Mouse (Mus musculus): ENCODE data around the gene Cldn24. TPM values are rescaled to one million over a fixed set of nuclear protein-coding genes. Genes with fewer than 3 reads are reported as not detected.

The Cldn24 gene
- polyA plus RNA-seq, 1 experiment = not detected

DNA sequence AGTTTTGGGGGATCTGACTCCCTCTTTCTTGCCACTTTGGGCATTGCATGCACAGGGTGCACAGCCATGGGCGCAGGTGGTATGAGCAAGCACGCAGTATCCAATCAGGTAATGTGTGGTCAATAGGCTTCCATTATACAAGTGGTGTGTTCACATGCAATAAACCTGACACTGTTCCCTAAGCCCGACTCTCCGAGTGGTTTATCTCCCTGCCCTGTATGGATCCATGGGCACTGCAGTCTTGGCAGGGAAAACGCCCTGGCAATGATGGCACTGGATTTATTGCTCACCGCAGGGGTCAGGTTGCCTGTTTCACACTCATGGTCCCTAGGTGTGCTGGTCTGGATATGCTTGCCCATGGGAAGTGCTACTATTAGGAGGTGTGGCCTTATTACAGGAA is 26.0 kb downstream of the Cldn24 start:
- Histone ChIP-seq H3K27ac (ENCODE audit: insufficient read depth, low read length) (no peak overlapping the region), H3K4me1 (ENCODE audit: control insufficient read depth, insufficient read depth, low read length) (peaks cover 7% of the 10 kb centered on the region), H3K4me3 (ENCODE audit: insufficient read depth, low read length) (no peak overlapping the region)
- TF ChIP-seq POLR2A (IDR thresholded peaks at IDR 0.05; ENCODE audit: low read depth, low read length) (no peak), CTCF (IDR thresholded peaks at IDR 0.05; ENCODE audit: borderline replicate concordance, insufficient read depth, low read length) (no peak)

DNA sequence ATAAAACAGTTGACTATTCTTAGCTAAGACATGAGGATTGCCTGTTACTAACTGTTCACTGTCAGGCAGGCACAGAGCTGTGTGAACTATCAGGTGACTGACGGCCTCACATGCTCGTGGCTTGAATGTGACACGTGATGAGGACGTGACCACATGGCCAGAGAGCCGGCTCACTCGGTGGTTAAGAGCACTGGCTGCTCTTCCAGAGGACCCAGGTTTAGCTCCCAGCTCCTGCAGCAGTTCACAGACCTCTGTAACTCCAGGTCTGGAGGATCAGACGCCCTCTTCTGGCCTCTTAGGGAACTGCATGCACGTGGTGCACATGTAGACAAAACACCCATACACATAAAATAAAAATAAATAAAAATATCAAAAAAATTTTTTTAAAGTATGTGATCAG is 27.9 kb downstream of the Cldn24 start:
- Histone ChIP-seq H3K4me1 (ENCODE audit: control insufficient read depth, insufficient read depth, low read length) (peaks cover 11% of the 10 kb centered on the region), H3K4me3 (ENCODE audit: insufficient read depth, low read length) (no peak overlapping the region), H3K27ac (ENCODE audit: insufficient read depth, low read length) (no peak overlapping the region)
- TF ChIP-seq POLR2A (IDR thresholded peaks at IDR 0.05; ENCODE audit: low read depth, low read length) = no peak
- TF ChIP-seq CTCF (IDR thresholded peaks at IDR 0.05; ENCODE audit: borderline replicate concordance, insufficient read depth, low read length) = peak; percentile 8; the same call in 1 of the 2 replicates

DNA sequence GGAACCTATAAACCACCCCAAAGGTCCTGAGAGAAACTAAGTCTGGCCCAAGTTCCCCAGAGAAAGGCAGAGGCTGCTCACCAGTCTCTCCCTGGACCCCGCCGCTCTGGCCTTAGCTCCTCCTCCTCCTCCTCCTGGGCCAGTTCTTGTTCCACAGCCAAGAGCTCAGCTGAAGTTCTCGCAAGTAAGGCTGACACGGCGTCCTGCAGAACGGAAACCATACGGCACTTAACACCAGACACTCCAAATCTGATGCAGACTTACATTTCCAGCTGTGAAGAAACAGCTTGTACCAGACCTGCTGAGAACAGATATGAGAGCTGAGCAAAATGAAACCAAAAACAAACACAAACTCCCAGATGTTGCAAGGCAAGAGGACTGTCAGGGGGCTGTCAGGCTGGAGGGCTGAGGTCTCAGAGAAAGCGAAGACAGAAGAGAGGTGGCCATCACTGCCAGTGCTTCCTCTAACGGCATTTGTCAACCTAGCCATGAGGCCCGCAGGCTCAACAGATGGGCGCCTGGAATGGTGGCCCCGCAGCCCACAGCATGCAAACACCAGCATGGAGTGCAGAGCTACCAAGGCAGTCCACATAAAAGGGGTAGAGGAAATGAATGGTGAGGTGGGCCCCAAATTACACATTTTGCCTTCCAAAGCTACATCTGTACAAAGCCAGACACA is 30.0 kb downstream of the Cldn24 start:
- peaks cover 11% of the 10 kb centered on the region for H3K4me1 ChIP-seq (ENCODE audit: control insufficient read depth, insufficient read depth, low read length)
- TF ChIP-seq POLR2A (IDR thresholded peaks at IDR 0.05; ENCODE audit: low read depth, low read length) (no peak), CTCF (IDR thresholded peaks at IDR 0.05; ENCODE audit: borderline replicate concordance, insufficient read depth, low read length) (no peak)
- H3K27ac ChIP-seq (ENCODE audit: insufficient read depth, low read length) = peak overlapping the region; percentile 30
- no peak overlapping the region for H3K4me3 ChIP-seq (ENCODE audit: insufficient read depth, low read length)

DNA sequence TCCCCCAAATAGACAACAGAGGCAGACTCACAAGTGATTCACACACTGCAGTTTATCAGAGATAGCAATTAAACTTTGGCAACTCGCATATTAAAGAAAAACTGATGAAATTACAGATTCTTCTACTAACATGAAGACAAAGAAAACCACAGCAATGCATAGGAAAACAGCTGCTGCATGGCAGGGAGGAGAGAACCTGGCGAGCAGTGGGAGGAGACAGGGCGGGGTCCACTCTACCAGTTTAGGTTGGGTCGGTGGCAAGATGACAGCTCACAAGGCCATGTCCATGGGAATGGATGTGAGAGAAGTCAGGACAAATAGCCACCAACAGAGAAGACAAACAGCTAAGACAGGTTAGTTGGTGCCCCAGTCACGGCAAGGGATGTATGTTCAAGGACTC is 30.8 kb downstream of the Cldn24 start:
- peaks cover 11% of the 10 kb centered on the region for H3K4me1 ChIP-seq (ENCODE audit: control insufficient read depth, insufficient read depth, low read length)
- H3K4me3 ChIP-seq (ENCODE audit: insufficient read depth, low read length) = no peak overlapping the region
- no peak overlapping the region for H3K27ac ChIP-seq (ENCODE audit: insufficient read depth, low read length)
- TF ChIP-seq POLR2A (IDR thresholded peaks at IDR 0.05; ENCODE audit: low read depth, low read length) (no peak), CTCF (IDR thresholded peaks at IDR 0.05; ENCODE audit: borderline replicate concordance, insufficient read depth, low read length) (no peak)

DNA sequence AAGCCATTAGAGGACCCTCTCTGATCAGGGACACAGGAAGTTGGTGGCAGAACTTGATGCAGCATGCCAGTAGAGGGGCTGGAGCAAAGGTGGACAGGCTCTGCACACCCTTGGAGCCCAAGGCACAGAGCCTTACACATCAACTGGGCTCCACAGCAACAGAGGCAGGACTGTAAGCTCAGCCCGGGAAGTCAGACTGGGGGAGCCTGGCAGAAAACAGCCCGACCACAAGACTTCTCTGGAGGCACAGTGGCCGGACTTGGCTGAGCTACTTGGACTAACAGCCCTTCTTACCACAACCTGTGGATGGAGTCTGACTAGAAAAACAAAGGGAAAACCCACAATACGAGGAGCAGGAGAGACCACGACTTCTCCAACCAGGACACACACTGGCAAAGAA is 31.4 kb downstream of the Cldn24 start:
- Histone ChIP-seq H3K4me1 (ENCODE audit: control insufficient read depth, insufficient read depth, low read length) (peaks cover 11% of the 10 kb centered on the region), H3K4me3 (ENCODE audit: insufficient read depth, low read length) (no peak overlapping the region), H3K27ac (ENCODE audit: insufficient read depth, low read length) (no peak overlapping the region)
- TF ChIP-seq CTCF (IDR thresholded peaks at IDR 0.05; ENCODE audit: borderline replicate concordance, insufficient read depth, low read length) (no peak), POLR2A (IDR thresholded peaks at IDR 0.05; ENCODE audit: low read depth, low read length) (no peak)

DNA sequence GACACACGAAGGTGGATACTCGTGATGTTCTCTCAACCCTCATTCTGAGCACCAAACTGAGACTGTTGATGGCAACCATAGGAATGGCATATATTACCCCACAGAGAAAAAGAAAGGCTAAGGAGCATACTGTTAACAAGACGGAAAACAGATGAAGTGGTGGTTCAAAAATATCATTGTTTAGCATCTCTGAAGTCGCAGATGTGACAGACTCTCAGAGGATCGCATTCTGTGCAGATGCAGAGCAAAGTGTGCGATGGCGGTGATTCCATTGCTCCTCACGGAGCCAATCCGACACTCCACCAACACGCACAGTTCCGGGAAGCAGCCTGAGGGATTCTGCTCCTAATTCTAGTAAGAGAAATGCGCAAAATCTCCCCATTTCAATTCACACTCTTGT is 37.3 kb downstream of the Cldn24 start:
- no peak overlapping the region for H3K4me3 ChIP-seq (ENCODE audit: insufficient read depth, low read length)
- H3K27ac ChIP-seq (ENCODE audit: insufficient read depth, low read length) = no peak overlapping the region
- TF ChIP-seq POLR2A (IDR thresholded peaks at IDR 0.05; ENCODE audit: low read depth, low read length) (no peak), CTCF (IDR thresholded peaks at IDR 0.05; ENCODE audit: borderline replicate concordance, insufficient read depth, low read length) (no peak)
- H3K4me1 ChIP-seq (ENCODE audit: control insufficient read depth, insufficient read depth, low read length) = no peaks in the 10 kb centered on the region

DNA sequence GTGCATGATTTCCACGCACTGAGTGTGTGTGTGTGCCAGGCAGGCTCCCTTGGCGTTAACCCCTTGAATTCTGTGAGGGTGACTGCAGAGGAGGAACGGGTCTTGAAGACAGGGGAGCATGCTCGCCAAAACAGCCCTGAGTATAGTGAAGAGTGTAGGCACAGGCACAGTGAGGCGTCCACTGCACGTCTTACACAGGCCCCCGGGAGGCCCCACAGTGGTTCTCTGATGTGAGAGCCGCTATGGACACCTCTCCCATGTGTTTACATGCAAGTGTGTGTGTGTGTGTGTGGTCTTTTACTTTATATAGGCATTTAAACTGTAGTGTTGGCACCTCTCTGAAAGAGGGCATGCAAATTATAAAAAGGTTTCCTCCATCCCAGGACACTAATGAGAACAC is 44.6 kb downstream of the Cldn24 start:
- Histone ChIP-seq H3K4me1 (ENCODE audit: control insufficient read depth, insufficient read depth, low read length) (peaks cover 1% of the 10 kb centered on the region; the same call in 1 of the 2 replicates), H3K4me3 (ENCODE audit: insufficient read depth, low read length) (no peak overlapping the region), H3K27ac (ENCODE audit: insufficient read depth, low read length) (no peak overlapping the region)
- TF ChIP-seq CTCF (IDR thresholded peaks at IDR 0.05; ENCODE audit: borderline replicate concordance, insufficient read depth, low read length) (no peak), POLR2A (IDR thresholded peaks at IDR 0.05; ENCODE audit: low read depth, low read length) (no peak)

DNA sequence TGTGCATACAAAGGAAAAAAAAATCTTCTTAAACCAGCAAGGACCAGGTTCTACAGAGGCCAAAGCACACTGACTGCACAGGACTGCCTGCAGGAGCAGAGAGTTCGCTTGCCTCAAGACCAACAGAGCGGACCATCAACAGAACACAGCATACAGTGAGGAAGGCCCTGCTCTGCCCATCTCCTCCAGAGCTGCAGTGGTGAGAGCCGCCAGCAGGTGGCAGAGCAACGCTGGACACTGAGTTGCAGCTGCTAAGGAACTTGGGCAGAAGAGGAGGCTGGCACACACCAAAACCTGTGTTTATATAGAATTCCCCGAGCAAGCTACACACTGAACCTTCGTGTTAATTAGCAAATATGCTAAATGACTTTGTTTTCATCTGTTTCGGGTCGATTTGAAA is 45.1 kb downstream of the Cldn24 start:
- peak; percentile 98 for TF ChIP-seq CTCF (IDR thresholded peaks at IDR 0.05; ENCODE audit: borderline replicate concordance, insufficient read depth, low read length)
- no peak for TF ChIP-seq POLR2A (IDR thresholded peaks at IDR 0.05; ENCODE audit: low read depth, low read length)
- H3K4me3 ChIP-seq (ENCODE audit: insufficient read depth, low read length) = no peak overlapping the region
- H3K27ac ChIP-seq (ENCODE audit: insufficient read depth, low read length) = no peak overlapping the region
- H3K4me1 ChIP-seq (ENCODE audit: control insufficient read depth, insufficient read depth, low read length) = peaks cover 5% of the 10 kb centered on the region; the same call in 1 of the 2 replicates

Other genes with a start within 250 kb of the Cldn24 start
- 18.9 and 24.4 TPM in 2 replicates for gene Ing2, start 146.6 kb upstream of the Cldn24 start, polyA plus RNA-seq (2011; ENCODE audit: insufficient read length, low read depth, missing spikeins)
- gene Cdkn2aip, start 108.2 kb upstream of the Cldn24 start, polyA plus RNA-seq (2011; ENCODE audit: insufficient read length, low read depth, missing spikeins) = 9.8 and 10.4 TPM in 2 replicates
- gene Cldn22, start 2.3 kb downstream of the Cldn24 start, polyA plus RNA-seq (2011; ENCODE audit: insufficient read length, low read depth, missing spikeins) = not detected in 2 replicates
- 41.4 and 52.9 TPM in 2 replicates for gene Wwc2, start 168.8 kb downstream of the Cldn24 start, polyA plus RNA-seq (2011; ENCODE audit: insufficient read length, low read depth, missing spikeins)

All from embryonic fibroblast, embryonic 13.5 days (primary cell).